Mouse (Mus musculus) hindbrain, embryonic 13.5 days (tissue): ENCODE results near the gene Apol6. TPM values are rescaled to one million over a fixed set of nuclear protein-coding genes. Genes with fewer than 3 reads are reported as not detected.

Experiments used
- ATAC-seq: fragments of 200-750 bp; cut with Nextera tagmentation; 2 replicates; pipeline ENCODE4 v1.8.0; 2017; ENCODE audit warnings: moderate TSS enrichment; ENCODE audit not compliant: low FRiP score
- H3K27ac ChIP-seq: fragments of 300-500 bp; sonication (generic); 2 replicates; pipeline ENCODE4 v1.5.1; 2015; ENCODE audit warnings: inconsistent platforms, mild to moderate bottlenecking, moderate library complexity
- H3K27me3 ChIP-seq: fragments of 300-500 bp; sonication (generic); 2 replicates; pipeline ENCODE4 v1.6.1; 2015; ENCODE audit warnings: mild to moderate bottlenecking, inconsistent platforms
- H3K36me3 ChIP-seq: fragments of 300-500 bp; sonication (generic); 2 replicates; pipeline ENCODE4 v1.6.1; 2015; ENCODE audit warnings: mild to moderate bottlenecking, inconsistent platforms
- H3K4me1 ChIP-seq: fragments of 300-500 bp; sonication (generic); replicated peaks from 2 replicates; pipeline ENCODE4 v1.6.1; 2015; ENCODE audit warnings: inconsistent platforms
- H3K4me2 ChIP-seq: fragments of 300-500 bp; sonication (generic); 2 replicates; pipeline ENCODE4 v1.6.1; 2015; ENCODE audit warnings: inconsistent platforms, mild to moderate bottlenecking, moderate library complexity
- H3K4me3 ChIP-seq: fragments of 300-500 bp; sonication (generic); 2 replicates; pipeline ENCODE4 v1.5.1; 2015; ENCODE audit warnings: mild to moderate bottlenecking, inconsistent platforms
- H3K9ac ChIP-seq: fragments of 300-500 bp; sonication (generic); 2 replicates; pipeline ENCODE4 v1.6.1; 2015; ENCODE audit warnings: mild to moderate bottlenecking, inconsistent platforms
- H3K9me3 ChIP-seq: fragments of 300-500 bp; sonication (generic); 2 replicates; pipeline ENCODE4 v1.6.1; 2016; ENCODE audit warnings: inconsistent platforms
- WGBS: fragments of 180-500 bp; shearing (Covaris S2); methylation state at CpG from one replicate; pipeline ENCODE4 v1.1.7; 2015; 5-methylcytosine and 5-hydroxymethylcytosine counted together
- polyA plus RNA-seq: library from polyadenylated mRNA; unstranded; fragments of >200 nt; fragmentation: Nextera tagmentation; extraction: Ambion mirVana; gene quantifications from 2 replicates; pipeline ENCODE4 v1.2.1, GENCODE M21; 2015

Gene Apol6
- polyA plus RNA-seq, 1 experiment from 2014 or later = not detected

- Histone ChIP-seq H3K27ac (no peak overlapping the region), H3K4me3 (no peak overlapping the region), H3K27me3 (no peaks in the 10 kb centered on the region), H3K9ac (no peak overlapping the region), H3K9me3 (no peaks in the 10 kb centered on the region), H3K4me2 (no peak overlapping the region), H3K4me1 (peaks cover 6% of the 10 kb centered on the region), H3K36me3 (no peaks in the 10 kb centered on the region)
- no peak for ATAC-seq
- 87% methylated on average over 7 of the region's 7 CpGs for WGBS
These were observed 25.0 kb upstream of the Apol6 start for GRCm38 (mm10) chr15:77019533-77019932.

- Histone ChIP-seq H3K27me3 (no peaks in the 10 kb centered on the region), H3K27ac (no peak overlapping the region), H3K4me1 (0 out of 2 replicates have a peak, but pooled peaks cover under 1% of the 10 kb centered on the region), H3K9me3 (no peaks in the 10 kb centered on the region), H3K36me3 (no peaks in the 10 kb centered on the region), H3K4me3 (no peak overlapping the region), H3K4me2 (no peak overlapping the region), H3K9ac (no peak overlapping the region)
- no peak for ATAC-seq
- 85% methylated on average over 4 of the region's 4 CpGs for WGBS
These were observed 24.4 kb upstream of the Apol6 start for GRCm38 (mm10) chr15:77020136-77020535.

- no peak for ATAC-seq
- no peaks in the 10 kb centered on the region for H3K36me3 ChIP-seq
- H3K27me3 ChIP-seq = no peaks in the 10 kb centered on the region
- no peak overlapping the region for H3K27ac ChIP-seq
- peaks cover 10% of the 10 kb centered on the region for H3K4me1 ChIP-seq
- H3K9ac ChIP-seq = no peak overlapping the region
- H3K4me2 ChIP-seq = no peak overlapping the region
- no peak overlapping the region for H3K4me3 ChIP-seq
- WGBS = 95% methylated on average over 3 of the region's 3 CpGs
- no peaks in the 10 kb centered on the region for H3K9me3 ChIP-seq
These were observed 23.5 kb upstream of the Apol6 start for GRCm38 (mm10) chr15:77021056-77021455.

- WGBS = 86% methylated on average over 4 of the region's 4 CpGs
- no peak for ATAC-seq
- H3K27ac ChIP-seq = no peak overlapping the region
- H3K4me3 ChIP-seq = no peak overlapping the region
- H3K4me1 ChIP-seq = peaks cover 17% of the 10 kb centered on the region
- no peak overlapping the region for H3K9ac ChIP-seq
- no peaks in the 10 kb centered on the region for H3K27me3 ChIP-seq
- no peak overlapping the region for H3K4me2 ChIP-seq
- H3K36me3 ChIP-seq = no peaks in the 10 kb centered on the region
- no peaks in the 10 kb centered on the region for H3K9me3 ChIP-seq
These were observed 22.7 kb upstream of the Apol6 start for GRCm38 (mm10) chr15:77021851-77022250.

GRCm38 (mm10) chr15:77022401-77022957 lies 22.1 kb upstream of the Apol6 start:
- Histone ChIP-seq H3K9ac (no peak overlapping the region), H3K4me2 (no peak overlapping the region), H3K36me3 (no peaks in the 10 kb centered on the region), H3K27me3 (no peaks in the 10 kb centered on the region), H3K4me1 (peaks cover 17% of the 10 kb centered on the region), H3K27ac (no peak overlapping the region), H3K4me3 (no peak overlapping the region), H3K9me3 (no peaks in the 10 kb centered on the region)
- ATAC-seq = no peak
- 80% methylated on average over 5 of the region's 5 CpGs for WGBS

- no peak overlapping the region for H3K4me3 ChIP-seq
- peak overlapping the region; percentile 18; the same call in 1 of the 2 replicates for H3K27ac ChIP-seq
- H3K36me3 ChIP-seq = no peaks in the 10 kb centered on the region
- WGBS = 56% methylated on average over 5 of the region's 5 CpGs
- no peak overlapping the region for H3K9ac ChIP-seq
- no peaks in the 10 kb centered on the region for H3K27me3 ChIP-seq
- H3K4me1 ChIP-seq = peaks cover 17% of the 10 kb centered on the region
- ATAC-seq = peak; percentile 63; the same call in 1 of the 2 replicates
- no peaks in the 10 kb centered on the region for H3K9me3 ChIP-seq
- no peak overlapping the region for H3K4me2 ChIP-seq
These were observed 18.5 kb upstream of the Apol6 start for GRCm38 (mm10) chr15:77025884-77026583.

GRCm38 (mm10) chr15:77027117-77027516 lies 17.4 kb upstream of the Apol6 start:
- Histone ChIP-seq H3K36me3 (no peaks in the 10 kb centered on the region), H3K27ac (no peak overlapping the region), H3K27me3 (no peaks in the 10 kb centered on the region), H3K4me2 (no peak overlapping the region), H3K4me1 (peaks cover 17% of the 10 kb centered on the region), H3K9me3 (no peaks in the 10 kb centered on the region), H3K9ac (no peak overlapping the region), H3K4me3 (no peak overlapping the region)
- no peak for ATAC-seq
- WGBS = 92% methylated on average over 3 of the region's 3 CpGs

GRCm38 (mm10) chr15:77027675-77028074 lies 16.9 kb upstream of the Apol6 start:
- ATAC-seq = no peak
- H3K36me3 ChIP-seq = no peaks in the 10 kb centered on the region
- H3K27me3 ChIP-seq = no peaks in the 10 kb centered on the region
- H3K9ac ChIP-seq = no peak overlapping the region
- no peaks in the 10 kb centered on the region for H3K9me3 ChIP-seq
- no peak overlapping the region for H3K4me2 ChIP-seq
- no peak overlapping the region for H3K27ac ChIP-seq
- 81% methylated on average over 6 of the region's 6 CpGs for WGBS
- peaks cover 17% of the 10 kb centered on the region for H3K4me1 ChIP-seq
- H3K4me3 ChIP-seq = no peak overlapping the region

GRCm38 (mm10) chr15:77029331-77029991 lies 15.1 kb upstream of the Apol6 start:
- no peak overlapping the region for H3K9ac ChIP-seq
- H3K9me3 ChIP-seq = no peaks in the 10 kb centered on the region
- 32% methylated on average over 7 of the region's 7 CpGs for WGBS
- H3K27me3 ChIP-seq = no peaks in the 10 kb centered on the region
- ATAC-seq = peak; percentile 52
- H3K4me2 ChIP-seq = no peak overlapping the region
- peaks cover 17% of the 10 kb centered on the region for H3K4me1 ChIP-seq
- no peak overlapping the region for H3K4me3 ChIP-seq
- no peaks in the 10 kb centered on the region for H3K36me3 ChIP-seq
- peak overlapping the region; percentile 35; the same call in 1 of the 2 replicates for H3K27ac ChIP-seq

GRCm38 (mm10) chr15:77031271-77031670 lies 13.3 kb upstream of the Apol6 start:
- H3K27ac ChIP-seq = no peak overlapping the region
- H3K4me1 ChIP-seq = peaks cover 7% of the 10 kb centered on the region
- no peaks in the 10 kb centered on the region for H3K36me3 ChIP-seq
- no peak overlapping the region for H3K4me2 ChIP-seq
- whole genome bisulfite sequencing = 58% methylated on average over 3 of the region's 3 CpGs
- H3K27me3 ChIP-seq = no peaks in the 10 kb centered on the region
- no peak overlapping the region for H3K9ac ChIP-seq
- H3K9me3 ChIP-seq = no peaks in the 10 kb centered on the region
- no peak for ATAC-seq
- no peak overlapping the region for H3K4me3 ChIP-seq

GRCm38 (mm10) chr15:77034526-77034925 lies 10.0 kb upstream of the Apol6 start:
- Histone ChIP-seq H3K9me3 (no peaks in the 10 kb centered on the region), H3K9ac (no peak overlapping the region), H3K4me1 (peaks cover 20% of the 10 kb centered on the region), H3K4me3 (no peak overlapping the region), H3K27ac (no peak overlapping the region), H3K36me3 (no peaks in the 10 kb centered on the region), H3K27me3 (no peaks in the 10 kb centered on the region), H3K4me2 (no peak overlapping the region)
- ATAC-seq = no peak
- 81% methylated on average over 6 of the region's 6 CpGs for WGBS

GRCm38 (mm10) chr15:77035643-77036042 lies 8.9 kb upstream of the Apol6 start:
- Histone ChIP-seq H3K36me3 (no peaks in the 10 kb centered on the region), H3K4me2 (no peak overlapping the region), H3K9me3 (no peaks in the 10 kb centered on the region), H3K4me1 (peaks cover 28% of the 10 kb centered on the region), H3K9ac (no peak overlapping the region), H3K4me3 (no peak overlapping the region), H3K27ac (no peak overlapping the region), H3K27me3 (no peaks in the 10 kb centered on the region)
- 89% methylated on average over 3 of the region's 3 CpGs for WGBS
- ATAC-seq = no peak
